Mouse (Mus musculus): ENCODE data around the gene Mrpl46. TPM values are rescaled to one million over a fixed set of nuclear protein-coding genes. Genes with fewer than 3 reads are reported as not detected.

Gene Mrpl46
- total and polyA plus RNA-seq, 2 experiments, result 18.6 to 30.2 TPM

GRCm38 (mm10) chr7:78778741-78779140 is 4.6 kb downstream of the Mrpl46 start:
- WGBS, result 48% methylated on average over 5 of the region's 5 CpGs
- no peak for TF ChIP-seq POLR2A (IDR thresholded peaks at IDR 0.05; ENCODE audit: extremely low read depth, insufficient read depth, low read length)
- no peak for TF ChIP-seq CTCF (IDR thresholded peaks at IDR 0.05; ENCODE audit: low read depth, low read length)
- H3K36me3 ChIP-seq (ENCODE audit: control insufficient read depth, insufficient read depth, low read length), result peaks cover 35% of the 10 kb centered on the region

DNA sequence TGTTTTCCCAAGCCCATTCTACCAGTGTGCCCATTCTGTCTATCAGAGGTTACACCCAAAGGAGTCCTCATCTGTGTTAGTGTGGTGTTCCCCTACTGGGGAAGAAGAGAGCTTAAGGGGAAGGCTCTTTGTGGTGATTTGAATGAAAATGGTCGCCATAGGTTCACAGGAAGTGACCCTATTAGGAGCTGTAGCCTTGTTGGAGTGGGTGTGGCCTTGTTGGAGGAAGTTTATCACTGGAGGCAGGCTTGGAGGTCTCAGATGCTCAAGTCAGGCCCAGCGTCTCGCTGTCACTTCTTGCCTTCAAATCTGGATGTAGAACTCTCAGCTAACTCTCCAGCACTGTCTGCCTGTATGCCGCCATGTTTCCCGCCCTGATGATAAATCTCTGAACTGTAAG is 12.4 kb downstream of the Mrpl46 start:
- H3K27me3 ChIP-seq (ENCODE audit: control insufficient read depth, insufficient read depth, low read length), result no peaks in the 10 kb centered on the region
- WGBS, result 93% methylated on average over 5 of the region's 5 CpGs
- no peaks in the 10 kb centered on the region for H3K4me1 ChIP-seq (ENCODE audit: control insufficient read depth, insufficient read depth, low read length)
- H3K79me2 ChIP-seq (ENCODE audit: control insufficient read depth, insufficient read depth, low read length), result no peaks in the 10 kb centered on the region
- no peak overlapping the region for H3K27ac ChIP-seq (replicated peaks; ENCODE audit: insufficient read depth, low read depth, low read length)
- no peak overlapping the region for H3K4me3 ChIP-seq (ENCODE audit: insufficient read depth, low read depth, low read length)
- DNase-seq (ENCODE audit: extremely low read depth, low read depth, low spot score), result no peak
- no peak overlapping the region for H3K9ac ChIP-seq (ENCODE audit: low read depth, low read length)
- TF ChIP-seq CTCF (IDR thresholded peaks at IDR 0.05; ENCODE audit: low read depth, low read length), result no peak
- no peak for TF ChIP-seq POLR2A (IDR thresholded peaks at IDR 0.05; ENCODE audit: extremely low read depth, insufficient read depth, low read length)
- H3K36me3 ChIP-seq (ENCODE audit: control insufficient read depth, insufficient read depth, low read length), result peaks cover 13% of the 10 kb centered on the region

More at GRCm38 (mm10) chr7:78778741-78779140, 4.6 kb downstream of the Mrpl46 start:
- H3K9ac ChIP-seq (ENCODE audit: low read depth, low read length), result no peak overlapping the region
- no peaks in the 10 kb centered on the region for H3K79me2 ChIP-seq (ENCODE audit: control insufficient read depth, insufficient read depth, low read length)
- no peak overlapping the region for H3K27ac ChIP-seq (replicated peaks; ENCODE audit: insufficient read depth, low read depth, low read length)
- peak; percentile 9 for DNase-seq (ENCODE audit: extremely low read depth, low read depth, low spot score)
- H3K4me1 ChIP-seq (ENCODE audit: control insufficient read depth, insufficient read depth, low read length), result no peaks in the 10 kb centered on the region
- H3K27me3 ChIP-seq (ENCODE audit: control insufficient read depth, insufficient read depth, low read length), result no peaks in the 10 kb centered on the region
- H3K4me3 ChIP-seq (ENCODE audit: insufficient read depth, low read depth, low read length), result no peak overlapping the region

DNA sequence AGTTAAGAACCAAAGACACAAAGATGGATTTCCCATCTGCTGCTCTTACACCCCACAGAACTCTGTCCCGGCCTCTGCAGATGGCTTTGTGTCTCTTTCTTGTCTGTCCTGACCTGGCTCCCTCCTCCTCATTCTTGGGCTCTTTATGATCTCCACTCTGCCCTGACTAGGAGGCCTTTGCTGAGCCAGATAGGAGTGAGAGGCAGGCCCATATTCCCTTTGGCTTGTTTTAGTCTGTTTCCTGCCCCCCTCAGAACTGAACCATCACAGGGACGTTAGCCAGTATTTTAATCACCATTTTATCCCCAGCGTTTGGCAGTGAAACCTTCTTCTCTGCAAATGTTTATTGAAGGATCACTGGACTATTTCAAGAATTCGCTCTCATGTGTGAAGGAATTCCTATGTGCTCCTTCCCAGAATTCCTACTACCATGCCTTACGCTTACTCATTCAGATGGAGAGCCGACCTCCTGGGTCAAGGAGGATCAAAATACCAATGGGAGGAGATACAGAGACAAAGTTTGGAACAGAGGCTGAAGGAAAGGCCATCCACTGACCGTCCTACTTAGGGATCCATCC is 14.2 kb downstream of the Mrpl46 start:
- Histone ChIP-seq H3K36me3 (ENCODE audit: control insufficient read depth, insufficient read depth, low read length) (0 out of 2 replicates have a peak, but pooled peaks cover 2% of the 10 kb centered on the region), H3K27me3 (ENCODE audit: control insufficient read depth, insufficient read depth, low read length) (no peaks in the 10 kb centered on the region), H3K9ac (ENCODE audit: low read depth, low read length) (no peak overlapping the region), H3K79me2 (ENCODE audit: control insufficient read depth, insufficient read depth, low read length) (no peaks in the 10 kb centered on the region), H3K4me1 (ENCODE audit: control insufficient read depth, insufficient read depth, low read length) (no peaks in the 10 kb centered on the region), H3K4me3 (ENCODE audit: insufficient read depth, low read depth, low read length) (no peak overlapping the region), H3K27ac (replicated peaks; ENCODE audit: insufficient read depth, low read depth, low read length) (no peak overlapping the region)
- TF ChIP-seq CTCF (IDR thresholded peaks at IDR 0.05; ENCODE audit: low read depth, low read length) (no peak), POLR2A (IDR thresholded peaks at IDR 0.05; ENCODE audit: extremely low read depth, insufficient read depth, low read length) (no peak)
- peak; percentile 31 for DNase-seq (ENCODE audit: extremely low read depth, low read depth, low spot score)
- WGBS, result 66% methylated on average over 7 of the region's 7 CpGs

DNA sequence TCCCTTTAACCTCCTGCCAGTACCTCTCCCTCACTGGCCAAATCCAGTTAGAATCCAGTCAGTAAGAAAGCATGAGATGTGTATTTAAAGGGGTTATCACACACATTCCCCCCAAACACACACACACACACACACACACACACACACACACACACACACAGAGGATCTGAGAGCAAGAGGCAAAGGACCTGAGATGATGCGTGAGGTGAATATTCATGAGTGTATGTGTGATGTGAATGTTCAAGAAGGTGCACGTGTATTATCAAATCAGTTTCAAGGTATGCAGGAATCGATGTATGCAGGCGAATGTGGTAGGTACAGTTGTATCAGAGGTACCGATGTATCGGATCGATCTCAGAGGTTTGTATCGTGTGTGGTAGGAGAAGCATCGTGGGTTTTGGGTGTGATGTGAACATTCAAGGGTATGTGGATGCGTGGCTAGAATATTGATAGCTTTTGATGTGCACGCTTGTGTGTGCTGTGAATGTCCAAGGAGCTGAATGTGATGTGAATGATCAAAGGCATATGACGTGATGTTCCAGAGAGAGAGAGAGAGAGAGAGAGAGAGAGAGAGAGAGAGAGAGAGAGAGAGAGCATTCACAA is 15.3 kb downstream of the Mrpl46 start:
- Histone ChIP-seq H3K79me2 (ENCODE audit: control insufficient read depth, insufficient read depth, low read length) (no peaks in the 10 kb centered on the region), H3K4me1 (ENCODE audit: control insufficient read depth, insufficient read depth, low read length) (no peaks in the 10 kb centered on the region), H3K9ac (ENCODE audit: low read depth, low read length) (no peak overlapping the region), H3K4me3 (ENCODE audit: insufficient read depth, low read depth, low read length) (no peak overlapping the region), H3K27ac (replicated peaks; ENCODE audit: insufficient read depth, low read depth, low read length) (no peak overlapping the region), H3K27me3 (ENCODE audit: control insufficient read depth, insufficient read depth, low read length) (no peaks in the 10 kb centered on the region), H3K36me3 (ENCODE audit: control insufficient read depth, insufficient read depth, low read length) (no peaks in the 10 kb centered on the region)
- TF ChIP-seq POLR2A (IDR thresholded peaks at IDR 0.05; ENCODE audit: extremely low read depth, insufficient read depth, low read length) (no peak), CTCF (IDR thresholded peaks at IDR 0.05; ENCODE audit: low read depth, low read length) (no peak)
- 84% methylated on average over 12 of the region's 12 CpGs for WGBS
- DNase-seq (ENCODE audit: extremely low read depth, low read depth, low spot score), result no peak

DNA sequence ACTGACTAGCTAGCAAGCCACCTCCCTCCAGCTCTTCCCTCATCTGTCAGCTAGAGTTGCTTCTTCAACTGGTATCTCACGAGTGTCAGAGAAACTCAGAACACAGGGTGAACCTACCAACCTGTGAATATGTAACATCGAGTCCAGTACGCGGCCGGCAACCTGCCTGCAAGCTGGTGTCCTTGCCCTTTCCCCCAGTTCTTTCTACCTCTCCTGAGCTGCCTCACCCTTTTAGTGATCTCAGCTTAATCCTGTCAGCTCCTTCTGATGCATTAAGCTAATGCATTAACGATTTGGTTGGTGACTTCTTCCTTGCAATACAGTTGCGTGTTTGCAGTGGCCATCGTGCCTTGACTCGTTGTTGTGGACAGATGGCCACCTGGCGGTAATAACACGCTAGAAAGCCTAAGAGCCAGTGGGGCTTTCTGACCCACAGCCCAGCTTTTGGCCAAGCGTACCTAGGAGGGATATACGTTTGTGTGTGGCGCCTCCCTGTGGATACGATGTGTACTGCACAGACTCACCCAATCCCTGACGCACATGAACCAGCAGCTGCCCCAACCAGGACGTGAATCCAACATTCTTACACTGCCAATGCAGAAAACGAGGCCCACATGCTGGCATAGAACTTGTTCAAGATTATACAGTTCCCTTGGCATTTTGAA is 17.2 kb downstream of the Mrpl46 start:
- no peak overlapping the region for H3K27ac ChIP-seq (replicated peaks; ENCODE audit: insufficient read depth, low read depth, low read length)
- peak; percentile 59 for TF ChIP-seq CTCF (IDR thresholded peaks at IDR 0.05; ENCODE audit: low read depth, low read length)
- no peak for TF ChIP-seq POLR2A (IDR thresholded peaks at IDR 0.05; ENCODE audit: extremely low read depth, insufficient read depth, low read length)
- H3K79me2 ChIP-seq (ENCODE audit: control insufficient read depth, insufficient read depth, low read length), result no peaks in the 10 kb centered on the region
- H3K4me3 ChIP-seq (ENCODE audit: insufficient read depth, low read depth, low read length), result no peak overlapping the region
- 23% methylated on average over 18 of the region's 18 CpGs for WGBS
- no peaks in the 10 kb centered on the region for H3K36me3 ChIP-seq (ENCODE audit: control insufficient read depth, insufficient read depth, low read length)
- H3K27me3 ChIP-seq (ENCODE audit: control insufficient read depth, insufficient read depth, low read length), result no peaks in the 10 kb centered on the region
- H3K9ac ChIP-seq (ENCODE audit: low read depth, low read length), result no peak overlapping the region
- no peaks in the 10 kb centered on the region for H3K4me1 ChIP-seq (ENCODE audit: control insufficient read depth, insufficient read depth, low read length)
- no peak for DNase-seq (ENCODE audit: extremely low read depth, low read depth, low spot score)

DNA sequence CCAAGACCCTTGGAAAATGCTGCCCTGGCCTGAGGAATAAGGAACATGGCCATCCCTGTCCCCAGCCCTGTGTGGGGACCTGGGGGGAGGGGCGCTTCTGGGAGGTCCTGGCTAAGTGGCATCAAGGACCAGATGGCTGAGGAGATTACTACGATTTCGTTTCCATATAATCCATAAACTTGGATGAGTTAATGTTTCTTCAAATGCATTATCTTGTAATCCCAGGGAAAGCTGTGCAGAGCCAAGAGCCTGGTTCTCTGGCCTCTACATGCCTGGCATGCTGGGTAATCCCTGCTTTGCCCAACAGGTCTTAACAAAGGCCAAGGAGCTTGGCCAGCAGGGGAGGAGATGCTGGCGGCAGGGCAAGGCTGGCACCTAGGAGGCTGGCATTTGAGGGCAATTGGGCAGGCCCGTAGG is 18.1 kb downstream of the Mrpl46 start:
- H3K36me3 ChIP-seq (ENCODE audit: control insufficient read depth, insufficient read depth, low read length), result no peaks in the 10 kb centered on the region
- no peaks in the 10 kb centered on the region for H3K79me2 ChIP-seq (ENCODE audit: control insufficient read depth, insufficient read depth, low read length)
- no peak for TF ChIP-seq CTCF (IDR thresholded peaks at IDR 0.05; ENCODE audit: low read depth, low read length)
- TF ChIP-seq POLR2A (IDR thresholded peaks at IDR 0.05; ENCODE audit: extremely low read depth, insufficient read depth, low read length), result no peak
- H3K9ac ChIP-seq (ENCODE audit: low read depth, low read length), result no peak overlapping the region
- no peak for DNase-seq (ENCODE audit: extremely low read depth, low read depth, low spot score)
- H3K27ac ChIP-seq (replicated peaks; ENCODE audit: insufficient read depth, low read depth, low read length), result no peak overlapping the region
- H3K4me1 ChIP-seq (ENCODE audit: control insufficient read depth, insufficient read depth, low read length), result no peaks in the 10 kb centered on the region
- no peaks in the 10 kb centered on the region for H3K27me3 ChIP-seq (ENCODE audit: control insufficient read depth, insufficient read depth, low read length)
- H3K4me3 ChIP-seq (ENCODE audit: insufficient read depth, low read depth, low read length), result no peak overlapping the region
- 66% methylated on average over 5 of the region's 5 CpGs for WGBS

Data from liver, adult 2 months (tissue).